Mouse (Mus musculus): ENCODE results near the gene Mpv17l.
"Not testable (repeated sequence)": the region's sequence is repeated elsewhere in the genome, so short reads cannot be mapped to it uniquely, and the experiment has no call there.

The Mpv17l gene

GRCm38 (mm10) chr16:13940139-13940846 is 37.3 kb downstream of the Mpv17l start:
- peak; percentile 87 to 90 for DNase-seq

GRCm38 (mm10) chr16:13940847-13941395 is 38.0 kb downstream of the Mpv17l start:
- DNase-seq, result no peak

- DNase-seq, result no peak
Measured at GRCm38 (mm10) chr16:13944178-13944577, 41.2 kb downstream of the Mpv17l start.

GRCm38 (mm10) chr16:13944752-13945151 is 41.8 kb downstream of the Mpv17l start:
- DNase-seq, result no peak

- no peak for DNase-seq
Measured at GRCm38 (mm10) chr16:13945153-13945552, 42.2 kb downstream of the Mpv17l start.

- DNase-seq, result no peak
Measured at GRCm38 (mm10) chr16:13946306-13946705, 43.3 kb downstream of the Mpv17l start.

GRCm38 (mm10) chr16:13951245-13951644 is 48.3 kb downstream of the Mpv17l start:
- no peak for DNase-seq

- no peak for DNase-seq
Measured at GRCm38 (mm10) chr16:13962053-13962452, 59.1 kb downstream of the Mpv17l start.

GRCm38 (mm10) chr16:13969096-13969495 is 66.1 kb downstream of the Mpv17l start:
- DNase-seq, result no peak

- no peak for DNase-seq
Measured at GRCm38 (mm10) chr16:13972051-13972450, 69.1 kb downstream of the Mpv17l start.

GRCm38 (mm10) chr16:13976358-13976896 is 73.5 kb downstream of the Mpv17l start:
- DNase-seq, result not testable (repeated sequence)

- DNase-seq, result not testable (repeated sequence)
Measured at GRCm38 (mm10) chr16:13977026-13977425, 74.1 kb downstream of the Mpv17l start.

GRCm38 (mm10) chr16:13981726-13982125 is 78.8 kb downstream of the Mpv17l start:
- not testable (repeated sequence) for DNase-seq

- DNase-seq, result no peak
Measured at GRCm38 (mm10) chr16:13983161-13983560, 80.2 kb downstream of the Mpv17l start.

GRCm38 (mm10) chr16:13986197-13986573 is 83.2 kb downstream of the Mpv17l start:
- peak in 1 of 2 experiments; percentile 5 for DNase-seq

GRCm38 (mm10) chr16:13986574-13987478 is 83.9 kb downstream of the Mpv17l start, which contains the start of the genes 2900011O08Rik and Ifitm7:
2900011O08Rik (plus strand) TSS chr16:13986604.
Ifitm7 (minus strand) TSS chr16:13986888.
- DNase-seq, result peak; percentile 62 to 70

- DNase-seq, result no peak
Measured at GRCm38 (mm10) chr16:13992518-13993248, 89.7 kb downstream of the Mpv17l start.

GRCm38 (mm10) chr16:13994076-13994475 is 91.1 kb downstream of the Mpv17l start:
- DNase-seq, result no peak

GRCm38 (mm10) chr16:13994502-13994901 is 91.5 kb downstream of the Mpv17l start:
- DNase-seq, result no peak
